Mouse (Mus musculus) midbrain, postnatal 0 days (tissue): ENCODE results near the gene Ifit1bl1. TPM values are rescaled to one million over a fixed set of nuclear protein-coding genes. Genes with fewer than 3 reads are reported as not detected.

ENCODE experiments used
- ATAC-seq: fragments of 200-750 bp; cut with Nextera tagmentation; 2 replicates; pipeline ENCODE4 v1.8.0; 2017; ENCODE audit warnings: moderate number of reproducible peaks, mild to moderate bottlenecking, moderate TSS enrichment, moderate library complexity; ENCODE audit not compliant: low FRiP score
- DNase-seq: peaks from one replicate; pipeline ENCODE4 v3.0.0-alpha.2; 2015; ENCODE audit warnings: low spot score
- H3K27ac ChIP-seq: fragments of 300-500 bp; sonication (generic); 2 replicates; pipeline ENCODE4 v1.5.1; 2014; ENCODE audit warnings: low read depth, mild to moderate bottlenecking, low read length, mixed read lengths
- H3K27me3 ChIP-seq: fragments of 300-500 bp; sonication (generic); 2 replicates; pipeline ENCODE4 v1.6.1; 2014; ENCODE audit warnings: low read length, control low read depth, mixed read lengths; ENCODE audit not compliant: insufficient read depth
- H3K36me3 ChIP-seq: fragments of 300-500 bp; sonication (generic); 2 replicates; pipeline ENCODE4 v1.6.1; 2014; ENCODE audit warnings: low read length, control low read depth, mixed read lengths; ENCODE audit not compliant: insufficient read depth
- H3K4me1 ChIP-seq: fragments of 300-500 bp; sonication (generic); 2 replicates; pipeline ENCODE4 v1.6.1; 2014; ENCODE audit warnings: mild to moderate bottlenecking, control low read depth, antibody characterized with exemption, low read length, mixed read lengths; ENCODE audit not compliant: insufficient read depth
- H3K4me2 ChIP-seq: fragments of 300-500 bp; sonication (generic); 2 replicates; pipeline ENCODE4 v1.6.1; 2014; ENCODE audit warnings: low read depth, mild to moderate bottlenecking, low read length, mixed read lengths; ENCODE audit not compliant: poor library complexity, severe bottlenecking
- H3K4me3 ChIP-seq: fragments of 300-500 bp; sonication (generic); 2 replicates; pipeline ENCODE4 v1.5.1; 2014; ENCODE audit warnings: low read depth, mild to moderate bottlenecking, low read length, moderate library complexity
- H3K9ac ChIP-seq: fragments of 300-500 bp; sonication (generic); replicated peaks from 2 replicates; pipeline ENCODE4 v1.6.1; 2014; ENCODE audit warnings: mild to moderate bottlenecking, low read length, moderate library complexity, mixed read lengths; ENCODE audit not compliant: poor library complexity, severe bottlenecking
- H3K9me3 ChIP-seq: fragments of 300-500 bp; sonication (generic); 2 replicates; pipeline ENCODE4 v1.6.1; 2016; ENCODE audit warnings: low read length, control low read depth
- CTCF ChIP-seq: IDR thresholded peaks from 2 replicates; pipeline ENCODE4 v1.5.1; 2016; ENCODE audit warnings: antibody characterized with exemption, mild to moderate bottlenecking
- WGBS: fragments of 180-500 bp; shearing (Covaris S2); extraction: QIAGEN DNeasy Blood & Tissue Kit; methylation state at CpG from one replicate; pipeline ENCODE4 v1.1.7; 2014; 5-methylcytosine and 5-hydroxymethylcytosine counted together
- polyA plus RNA-seq: library from polyadenylated mRNA; unstranded; fragments of >200 nt; fragmentation: Nextera tagmentation; extraction: Ambion mirVana; gene quantifications from 2 replicates; pipeline ENCODE4 v1.2.1, GENCODE M21; 2015
- total RNA-seq: library from RNA; depleted of rRNA; stranded (reverse); fragments of >200 nt; gene quantifications from 2 replicates; pipeline ENCODE4 v1.2.3, GENCODE M21; 2014

The Ifit1bl1 gene
- total and polyA plus RNA-seq, 2 experiments from 2014 or later = 1.4 TPM

DNA sequence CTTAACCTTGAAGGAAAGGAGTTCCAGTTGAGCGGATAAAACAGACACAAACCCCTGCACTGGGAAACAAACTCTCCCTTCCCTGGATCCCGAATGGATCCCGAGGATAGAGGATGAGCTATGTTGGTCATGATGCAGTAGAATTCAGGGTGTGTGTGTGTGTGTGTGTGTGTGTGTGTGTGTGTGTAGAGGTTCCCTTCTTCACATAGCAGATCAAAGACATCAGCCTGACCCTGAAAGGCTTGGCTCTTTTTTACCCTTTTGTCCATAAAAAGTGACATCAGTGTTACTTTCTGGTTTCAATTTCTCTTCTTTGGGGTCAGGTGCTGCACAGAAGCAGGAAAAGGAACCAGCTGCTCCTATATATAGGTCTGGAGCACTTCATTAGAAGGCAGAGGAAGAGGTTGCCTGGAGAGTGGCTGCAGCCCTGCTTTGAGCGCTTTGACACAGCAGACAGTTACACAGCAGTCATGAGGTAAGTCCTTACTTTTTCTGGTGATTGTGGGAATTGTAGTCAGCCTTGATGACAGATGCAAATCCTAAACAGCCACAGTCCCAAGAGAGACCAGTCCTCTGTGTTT is 31.8 kb downstream of the Ifit1bl1 start:
- H3K27ac ChIP-seq = no peak overlapping the region
- no peak overlapping the region for H3K4me3 ChIP-seq
- H3K36me3 ChIP-seq = 0 out of 2 replicates have a peak, but pooled peaks cover 3% of the 10 kb centered on the region
- no peak overlapping the region for H3K9ac ChIP-seq
- H3K4me2 ChIP-seq = no peak overlapping the region
- peak; percentile 46; the same call in 1 of the 2 replicates for ATAC-seq
- no peaks in the 10 kb centered on the region for H3K27me3 ChIP-seq
- DNase-seq = no peak
- H3K4me1 ChIP-seq = no peaks in the 10 kb centered on the region
- no peak for TF ChIP-seq CTCF
- H3K9me3 ChIP-seq = no peaks in the 10 kb centered on the region
- 58% methylated on average over 4 of the region's 4 CpGs for WGBS

DNA sequence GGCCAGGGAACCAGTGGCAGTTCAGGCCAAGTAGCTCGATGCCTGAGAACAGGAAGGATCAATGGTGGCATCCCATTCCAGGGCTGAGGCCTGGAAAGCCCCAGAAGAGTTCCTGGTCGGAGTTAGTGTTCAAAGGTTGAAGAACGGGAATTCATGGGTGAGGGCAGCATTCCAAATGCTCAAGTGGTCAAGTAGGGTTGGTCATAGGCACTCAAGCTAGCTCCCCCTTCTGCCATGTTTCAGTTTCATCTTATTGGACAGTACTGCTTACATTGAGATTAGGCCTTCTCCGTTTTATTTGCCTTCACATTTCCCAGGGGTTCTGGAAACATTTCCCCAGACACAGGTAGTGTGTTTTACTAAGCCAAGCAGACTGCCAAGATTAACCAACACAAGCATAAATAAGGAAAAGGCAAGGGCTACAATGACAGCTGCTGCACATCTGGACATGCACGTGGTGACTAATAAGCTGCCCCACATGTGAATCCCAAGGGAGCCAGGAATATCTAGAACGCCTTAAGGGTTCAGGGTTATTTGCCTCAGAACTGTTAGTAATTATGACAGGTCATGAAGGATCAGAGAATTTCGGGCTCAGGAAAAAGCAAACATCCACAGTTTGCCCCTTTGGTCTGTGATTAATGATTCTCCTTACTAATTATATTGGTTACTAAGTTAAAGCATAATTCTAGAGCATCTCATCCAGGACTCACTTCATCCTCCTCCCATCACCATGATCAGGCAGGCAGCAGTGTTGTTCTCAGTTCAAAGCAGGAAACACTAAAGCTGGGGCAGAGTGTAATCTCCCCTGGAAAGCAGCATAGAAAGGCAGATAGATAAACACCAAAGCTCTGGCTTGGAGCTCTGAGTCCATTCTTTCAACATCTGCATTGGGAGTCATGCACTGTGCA is 32.5 kb downstream of the Ifit1bl1 start:
- DNase-seq (no peak), ATAC-seq (no peak)
- Histone ChIP-seq H3K27ac (no peak overlapping the region), H3K4me3 (no peak overlapping the region), H3K9ac (no peak overlapping the region), H3K9me3 (no peaks in the 10 kb centered on the region), H3K4me1 (no peaks in the 10 kb centered on the region), H3K27me3 (no peaks in the 10 kb centered on the region), H3K4me2 (no peak overlapping the region), H3K36me3 (0 out of 2 replicates have a peak, but pooled peaks cover 3% of the 10 kb centered on the region)
- TF ChIP-seq CTCF = no peak
- 80% methylated on average over 7 of the region's 7 CpGs for WGBS

DNA sequence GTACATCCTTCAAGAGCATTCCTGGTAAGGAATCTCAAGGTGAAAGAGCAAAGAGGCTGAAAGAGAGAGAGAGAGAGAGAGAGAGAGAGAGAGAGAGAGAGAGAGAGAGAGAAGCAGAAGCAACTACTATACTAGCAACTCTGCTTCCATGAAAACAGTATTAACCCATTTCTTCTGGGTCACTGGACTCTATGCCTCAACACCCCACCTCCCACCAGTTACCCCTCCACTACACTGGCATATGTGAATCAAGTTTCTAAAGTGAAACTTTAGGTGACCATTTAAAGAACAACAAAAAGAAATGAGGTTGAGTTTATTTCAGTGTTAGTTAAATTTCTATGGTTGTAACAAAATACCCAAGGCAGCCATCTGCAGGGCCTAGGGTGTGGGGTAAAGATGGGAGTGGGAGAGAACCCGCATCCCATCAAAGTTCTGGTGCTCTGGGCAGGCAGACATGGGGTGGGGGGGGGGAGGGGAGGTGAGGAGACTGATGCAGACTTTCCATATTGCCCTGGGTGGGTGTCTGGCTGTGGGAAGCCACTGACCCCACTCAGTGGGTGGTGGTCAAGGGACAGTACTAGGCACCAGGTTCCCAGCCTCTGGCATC is 35.5 kb downstream of the Ifit1bl1 start:
- WGBS = 83% methylated on average over 1 of the region's 1 CpGs
- H3K4me2 ChIP-seq = no peak overlapping the region
- H3K4me3 ChIP-seq = no peak overlapping the region
- no peak overlapping the region for H3K27ac ChIP-seq
- H3K36me3 ChIP-seq = no peaks in the 10 kb centered on the region
- H3K27me3 ChIP-seq = no peaks in the 10 kb centered on the region
- no peak for DNase-seq
- H3K9me3 ChIP-seq = no peaks in the 10 kb centered on the region
- H3K9ac ChIP-seq = no peak overlapping the region
- TF ChIP-seq CTCF = no peak
- no peak for ATAC-seq
- H3K4me1 ChIP-seq = no peaks in the 10 kb centered on the region

DNA sequence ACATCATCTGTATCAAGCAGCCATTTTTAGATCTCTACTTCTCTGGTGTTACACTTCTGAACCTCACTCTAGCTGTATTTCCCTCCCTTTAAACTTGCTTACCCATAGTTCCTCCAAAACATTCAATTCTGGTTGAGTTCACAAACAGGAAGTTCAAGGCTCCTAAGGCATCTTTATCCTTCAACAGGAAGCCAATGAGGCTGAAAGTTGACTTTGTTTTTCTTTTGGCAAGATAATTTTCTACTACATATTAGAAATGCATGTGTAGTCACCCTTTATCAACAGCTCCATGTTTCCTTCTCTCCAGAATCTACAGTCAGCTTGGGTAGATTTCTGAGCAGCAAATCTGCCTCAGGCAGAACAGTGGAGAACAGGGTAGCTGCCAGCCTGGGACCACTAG is 39.2 kb downstream of the Ifit1bl1 start:
- no peaks in the 10 kb centered on the region for H3K9me3 ChIP-seq
- DNase-seq (no peak), ATAC-seq (no peak)
- H3K36me3 ChIP-seq = no peaks in the 10 kb centered on the region
- no peak overlapping the region for H3K27ac ChIP-seq
- no peak overlapping the region for H3K4me2 ChIP-seq
- no peak overlapping the region for H3K9ac ChIP-seq
- no peaks in the 10 kb centered on the region for H3K4me1 ChIP-seq
- no peaks in the 10 kb centered on the region for H3K27me3 ChIP-seq
- TF ChIP-seq CTCF = no peak
- no peak overlapping the region for H3K4me3 ChIP-seq

DNA sequence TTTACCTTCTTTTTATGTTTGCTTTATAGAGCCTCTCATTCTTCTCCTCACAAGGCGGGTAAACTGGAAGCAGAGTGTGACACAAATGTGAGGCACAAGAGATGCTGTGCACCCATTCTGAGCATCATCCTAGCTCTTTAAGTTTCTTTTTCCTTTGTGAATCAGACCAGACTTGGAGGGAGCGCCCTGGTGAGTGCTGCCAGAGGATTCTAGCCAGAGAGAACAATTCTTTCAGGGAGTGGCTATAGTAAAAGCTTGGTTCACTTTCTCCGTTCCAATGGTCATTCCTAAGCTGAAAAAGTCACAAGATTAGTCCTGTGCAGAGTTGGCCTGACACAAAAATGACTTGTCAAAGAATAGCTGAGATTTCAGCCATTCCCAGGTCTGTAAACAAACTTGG is 45.1 kb downstream of the Ifit1bl1 start:
- no peak for TF ChIP-seq CTCF
- H3K27ac ChIP-seq = no peak overlapping the region
- H3K4me1 ChIP-seq = peaks cover 6% of the 10 kb centered on the region; the same call in 1 of the 2 replicates
- DNase-seq = no peak
- no peak overlapping the region for H3K4me2 ChIP-seq
- no peaks in the 10 kb centered on the region for H3K27me3 ChIP-seq
- H3K9ac ChIP-seq = no peak overlapping the region
- no peaks in the 10 kb centered on the region for H3K9me3 ChIP-seq
- ATAC-seq = no peak
- H3K4me3 ChIP-seq = no peak overlapping the region
- WGBS = 72% methylated on average over 3 of the region's 3 CpGs
- H3K36me3 ChIP-seq = no peaks in the 10 kb centered on the region

DNA sequence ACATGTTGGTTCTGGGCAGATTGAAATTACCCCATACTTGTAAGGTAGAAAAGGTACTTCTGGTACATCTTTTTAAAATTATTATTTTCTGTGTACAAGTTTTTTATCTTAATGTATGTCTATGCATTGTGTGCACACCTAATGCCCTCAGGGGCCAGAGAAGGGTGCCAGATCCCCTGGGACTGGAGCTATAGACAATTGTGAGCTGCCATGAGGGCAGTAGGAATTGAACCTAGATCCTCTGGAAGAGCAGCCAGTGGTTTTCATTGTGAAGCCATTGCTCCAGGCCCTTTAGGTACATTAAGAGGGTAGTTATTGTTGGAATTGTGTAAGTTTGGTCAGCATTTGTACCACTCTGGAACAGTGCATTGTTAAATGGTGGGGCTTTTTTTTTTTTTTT is 47.7 kb downstream of the Ifit1bl1 start:
- Histone ChIP-seq H3K27me3 (no peaks in the 10 kb centered on the region), H3K4me1 (peaks cover 6% of the 10 kb centered on the region; the same call in 1 of the 2 replicates), H3K27ac (no peak overlapping the region), H3K9me3 (no peaks in the 10 kb centered on the region), H3K9ac (no peak overlapping the region), H3K4me2 (no peak overlapping the region), H3K4me3 (no peak overlapping the region), H3K36me3 (no peaks in the 10 kb centered on the region)
- ATAC-seq (no peak), DNase-seq (no peak)
- TF ChIP-seq CTCF = no peak
